Mouse (Mus musculus) left cerebral cortex, adult 2 months (tissue): ENCODE results near the gene Srebf2. TPM values are rescaled to one million over a fixed set of nuclear protein-coding genes. Genes with fewer than 3 reads are reported as not detected.

Experiments used
- DNase-seq, 2 experiments: peaks; one replicate each; pipeline ENCODE4 v3.0.0; 2021 to 2022; ENCODE audit warnings: low spot score in 2 of 2, mixed read lengths in 1 of 2; ENCODE audit errors: extremely low spot score in 1 of 2
- H3K27ac ChIP-seq: fragments of 200-600 bp; 2 replicates; pipeline ENCODE4 v1.8.1; 2022
- H3K4me3 ChIP-seq: fragments of 200-600 bp; 2 replicates; pipeline ENCODE4 v1.8.1; 2022
- CTCF ChIP-seq: fragments of 200-600 bp; IDR thresholded peaks from 2 replicates; pipeline ENCODE4 v1.8.1; 2022; ENCODE audit warnings: antibody characterized with exemption, mild to moderate bottlenecking, moderate library complexity
- intact Hi-C: fragments of 180-260 bp; cut with DNase I; formaldehyde crosslinking; loops from one replicate; pipeline ENCODE4 v1.15.1; 2025
- total RNA-seq, 2 experiments: library from RNA; stranded (reverse); gene quantifications; 2 replicates each; pipeline ENCODE4 v1.2.3; 2021

Srebf2 gene
- total RNA-seq, 2 experiments from 2014 or later = 187 to 202 TPM

DNA sequence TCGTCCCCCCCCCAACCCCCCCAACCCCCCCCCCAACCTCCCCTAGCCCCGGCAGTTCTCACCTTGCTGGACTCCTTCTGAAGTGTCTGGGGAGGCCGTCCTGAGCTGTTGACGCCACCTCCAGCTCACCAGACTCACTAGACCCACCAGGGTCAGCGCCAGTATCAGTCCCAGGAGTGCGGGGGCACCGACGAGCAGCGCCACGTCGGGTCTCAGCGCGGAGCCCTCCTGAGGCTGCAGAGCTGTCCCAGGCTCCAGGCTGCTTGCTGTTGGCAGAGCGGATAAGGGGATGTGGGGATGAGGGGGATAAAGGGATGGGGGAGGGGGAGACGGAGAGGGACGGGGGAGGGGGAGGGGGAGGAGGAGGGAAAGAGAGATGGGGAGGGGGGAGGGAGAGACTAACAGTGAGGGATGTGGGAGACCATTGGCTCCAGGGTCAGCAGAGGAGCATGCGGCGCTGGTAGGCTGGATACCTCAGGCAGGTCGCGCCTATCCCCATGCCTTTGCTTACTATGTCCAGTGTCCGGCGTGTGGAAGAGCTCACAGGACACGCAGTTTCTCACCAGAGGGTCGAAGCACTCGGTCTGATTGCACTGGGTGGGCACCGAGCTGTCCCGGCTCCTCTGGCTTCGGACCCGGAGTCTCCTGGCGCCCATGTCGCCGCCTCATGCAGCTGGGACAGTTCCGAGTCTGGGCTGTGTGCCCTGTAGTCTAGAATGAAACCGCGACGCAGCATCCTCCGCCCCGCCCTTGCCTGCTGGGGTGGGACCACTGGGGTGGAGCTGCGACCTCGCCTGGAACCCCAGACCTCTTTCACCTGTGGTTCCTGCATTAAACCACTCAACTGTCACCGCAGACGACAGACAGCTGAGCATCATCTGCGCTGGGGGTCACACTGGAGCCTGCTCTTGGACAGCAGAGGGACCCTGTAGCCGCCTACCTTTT is 76.9 kb downstream of the Srebf2 start, which contains the start of gene Tnfrsf13c:
Gene Tnfrsf13c, minus strand, starts transcription at position 713 of the 945 bp plus-strand sequence.
- no peak within 1 kb of the TSS for H3K27ac ChIP-seq
- no peak for DNase-seq
- TF ChIP-seq CTCF = no peak
- peak within 1 kb of the TSS; percentile 32 for H3K4me3 ChIP-seq
- intact Hi-C loops = no loop called here

- no peak for TF ChIP-seq CTCF
- Histone ChIP-seq H3K27ac (no peak overlapping the region), H3K4me3 (no peak overlapping the region)
- intact Hi-C loops = no loop called here
- no peak for DNase-seq
Measured at GRCm38 (mm10) chr15:82224602-82225215, 77.7 kb downstream of the Srebf2 start.

DNA sequence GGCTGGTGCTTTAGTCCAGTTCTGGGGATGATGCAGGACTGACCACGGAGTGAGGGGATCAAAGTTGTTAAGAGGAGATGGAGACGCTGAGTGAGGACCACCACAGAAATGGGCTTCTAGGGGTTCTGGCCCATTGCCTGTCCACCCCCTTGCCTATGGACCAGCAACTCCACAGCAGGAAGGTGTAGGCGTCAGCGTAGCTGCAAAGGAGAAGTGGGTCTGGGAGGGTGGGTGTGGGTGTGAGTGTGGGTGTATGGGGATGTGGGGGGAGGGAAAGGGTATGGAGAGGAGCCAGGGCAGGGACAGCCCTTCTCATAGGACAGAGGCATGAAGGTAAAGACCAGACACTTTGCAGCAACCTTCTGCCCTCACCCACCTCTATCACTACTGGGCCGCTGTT is 78.8 kb downstream of the Srebf2 start:
- no peak for TF ChIP-seq CTCF
- intact Hi-C loops = no loop called here
- no peak for DNase-seq
- no peak overlapping the region for H3K27ac ChIP-seq
- H3K4me3 ChIP-seq = no peak overlapping the region

GRCm38 (mm10) chr15:82229542-82230045 is 82.6 kb downstream of the Srebf2 start:
- TF ChIP-seq CTCF = no peak
- Histone ChIP-seq H3K4me3 (no peak overlapping the region), H3K27ac (no peak overlapping the region)
- DNase-seq = no peak
- intact Hi-C loops = no loop called here

DNA sequence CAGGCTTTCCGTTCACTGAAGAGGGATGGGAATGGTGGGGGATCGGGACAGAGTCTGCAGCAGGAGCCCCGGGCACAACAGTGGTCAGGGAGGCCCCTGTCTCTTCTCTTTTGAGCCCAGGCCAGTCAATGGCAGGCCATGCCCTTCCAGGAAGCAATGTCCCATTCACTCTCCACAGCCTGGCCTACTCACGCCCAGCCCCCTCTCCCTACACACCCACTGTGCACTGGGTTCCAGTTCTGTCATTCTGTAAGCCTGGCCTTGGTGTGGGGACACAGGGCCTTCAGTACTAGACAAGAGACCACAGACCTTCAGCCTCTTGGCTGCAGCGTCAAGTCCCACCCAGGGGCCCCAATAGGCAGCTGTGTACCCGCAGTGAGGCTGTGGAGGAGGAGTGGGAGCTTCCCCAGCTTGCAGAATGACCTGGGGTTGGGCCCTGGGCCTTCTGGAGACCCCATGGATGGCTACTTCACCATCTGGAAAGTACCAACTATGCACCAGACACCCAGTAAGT is 83.2 kb downstream of the Srebf2 start:
- TF ChIP-seq CTCF = no peak
- no peak overlapping the region for H3K4me3 ChIP-seq
- DNase-seq = no peak
- intact Hi-C loops = no loop called here
- H3K27ac ChIP-seq = no peak overlapping the region

- intact Hi-C loops = no loop called here
- DNase-seq = no peak
- H3K27ac ChIP-seq = no peak overlapping the region
- TF ChIP-seq CTCF = no peak
- no peak overlapping the region for H3K4me3 ChIP-seq
Measured at GRCm38 (mm10) chr15:82231100-82231499, 84.1 kb downstream of the Srebf2 start.

- DNase-seq = no peak
- intact Hi-C loops = no loop called here
- Histone ChIP-seq H3K27ac (no peak overlapping the region), H3K4me3 (no peak overlapping the region)
- no peak; the same call in 1 of the 2 replicates for TF ChIP-seq CTCF
Measured at GRCm38 (mm10) chr15:82231591-82232378, 84.8 kb downstream of the Srebf2 start.

- TF ChIP-seq CTCF = no peak
- no peak for DNase-seq
- intact Hi-C loops = no loop called here
- Histone ChIP-seq H3K4me3 (no peak overlapping the region), H3K27ac (no peak overlapping the region)
Measured at GRCm38 (mm10) chr15:82232651-82233050, 85.7 kb downstream of the Srebf2 start.

DNA sequence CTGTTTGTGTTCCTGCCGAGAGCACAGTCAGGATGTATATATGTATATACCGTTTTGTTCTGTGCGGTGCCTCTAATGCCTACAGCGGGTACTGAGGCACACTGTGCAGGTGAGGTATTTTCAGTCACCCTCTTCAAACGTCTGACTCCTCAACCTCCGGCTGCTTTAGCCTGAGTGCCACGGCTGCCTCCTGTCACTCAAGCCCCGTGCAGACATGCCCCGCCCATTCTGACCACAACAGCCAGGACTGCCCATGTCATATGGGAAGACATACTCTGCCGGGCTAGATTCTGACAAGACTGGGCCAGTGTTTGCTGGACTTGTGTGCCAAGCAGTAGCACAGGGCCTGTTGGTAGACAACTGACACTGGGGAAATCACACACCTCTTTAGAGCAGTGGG is 88.7 kb downstream of the Srebf2 start:
- TF ChIP-seq CTCF = no peak
- intact Hi-C loops = loop anchor here (1.0 kb wide), 2 partner anchors 96 to 170 kb away; no protein-coding TSS in a partner anchor
- no peak overlapping the region for H3K4me3 ChIP-seq
- H3K27ac ChIP-seq = no peak overlapping the region
- DNase-seq = no peak

GRCm38 (mm10) chr15:82236565-82236964 is 89.6 kb downstream of the Srebf2 start:
- intact Hi-C loops = loop anchor here (1.0 kb wide), 2 partner anchors 97 to 171 kb away; no protein-coding TSS in a partner anchor

GRCm38 (mm10) chr15:82243311-82243710 is 96.3 kb downstream of the Srebf2 start:
- H3K27ac ChIP-seq = no peak overlapping the region
- intact Hi-C loops = no loop called here
- no peak for DNase-seq
- no peak for TF ChIP-seq CTCF
- peak overlapping the region; percentile 92; the same call in 1 of the 2 replicates for H3K4me3 ChIP-seq

More at GRCm38 (mm10) chr15:82236565-82236964, 89.6 kb downstream of the Srebf2 start:
- Histone ChIP-seq H3K27ac (no peak overlapping the region), H3K4me3 (no peak overlapping the region)
- peak; percentile 81 to 90 for DNase-seq
- TF ChIP-seq CTCF = peak; percentile 100
